Mouse (Mus musculus): ENCODE results near the gene Frrs1l.

GRCm38 (mm10) chr4:56946641-56947640 lies 43.2 kb downstream of the Frrs1l start, which contains the start of gene Tmem245:
- TF ChIP-seq POLR2A (IDR thresholded peaks at IDR 0.05; ENCODE audit: low read depth, low read length) (peak; percentile 62), CTCF (IDR thresholded peaks at IDR 0.05; ENCODE audit: borderline replicate concordance, insufficient read depth, low read length) (no peak)

All from embryonic fibroblast, embryonic 13.5 days (primary cell).